Mouse (Mus musculus): Measurements from ENCODE around the gene Entpd8. TPM values are rescaled to one million over a fixed set of nuclear protein-coding genes. Genes with fewer than 3 reads are reported as not detected.

Gene Entpd8
- 0.16 and 0.28 TPM in 2 replicates for polyA plus RNA-seq (2012; rRNA removed)

GRCm38 (mm10) chr2:25080076-25080475 is at the start of gene Entpd8:
Gene Entpd8 (plus strand): TSS chr2:25080304.

DNA sequence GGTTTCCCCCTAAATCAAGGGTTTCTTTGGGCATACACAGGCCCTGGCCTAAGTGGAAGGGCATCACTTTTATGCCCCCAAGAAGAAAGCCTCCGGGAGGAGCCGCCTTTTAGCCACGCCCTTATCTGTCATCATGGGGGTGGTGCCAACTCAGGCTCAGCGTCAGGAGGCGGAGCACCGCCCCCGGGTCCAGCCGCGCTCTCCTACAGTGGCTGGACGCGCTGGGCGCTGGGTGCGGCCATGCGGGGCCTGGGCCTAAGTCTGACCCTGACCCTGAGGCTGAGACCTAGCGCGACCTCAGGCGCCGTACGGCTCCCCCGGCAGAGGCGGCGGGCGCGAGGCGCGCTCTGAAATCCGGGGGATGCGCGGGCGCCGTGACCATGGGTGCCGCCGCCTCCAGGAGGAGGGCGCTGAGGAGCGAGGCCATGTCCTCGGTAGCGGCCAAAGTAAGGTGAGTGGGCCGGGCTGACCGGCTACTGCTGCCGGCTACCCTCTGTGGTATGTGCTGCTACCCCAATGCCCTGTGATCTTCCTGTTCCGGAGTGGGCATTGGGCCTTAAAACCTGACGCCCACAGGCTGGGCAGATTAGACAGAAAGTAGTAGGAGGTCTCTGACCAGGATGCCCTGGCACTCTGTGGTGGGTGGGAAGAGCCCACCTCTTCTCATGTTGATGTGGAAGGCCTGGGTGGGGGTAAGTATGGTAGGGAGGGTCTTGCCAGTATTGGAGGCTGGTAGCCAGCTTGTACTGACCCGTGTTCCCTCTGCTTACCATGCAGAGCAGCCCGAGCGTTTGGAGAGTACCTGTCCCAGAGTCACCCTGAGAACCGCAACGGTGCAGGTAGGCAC is 25.7 kb upstream of the Entpd8 start, which contains the start of gene Nsmf:
Gene Nsmf (plus strand): TSS at position 135 of the 847 bp plus-strand sequence.

DNA sequence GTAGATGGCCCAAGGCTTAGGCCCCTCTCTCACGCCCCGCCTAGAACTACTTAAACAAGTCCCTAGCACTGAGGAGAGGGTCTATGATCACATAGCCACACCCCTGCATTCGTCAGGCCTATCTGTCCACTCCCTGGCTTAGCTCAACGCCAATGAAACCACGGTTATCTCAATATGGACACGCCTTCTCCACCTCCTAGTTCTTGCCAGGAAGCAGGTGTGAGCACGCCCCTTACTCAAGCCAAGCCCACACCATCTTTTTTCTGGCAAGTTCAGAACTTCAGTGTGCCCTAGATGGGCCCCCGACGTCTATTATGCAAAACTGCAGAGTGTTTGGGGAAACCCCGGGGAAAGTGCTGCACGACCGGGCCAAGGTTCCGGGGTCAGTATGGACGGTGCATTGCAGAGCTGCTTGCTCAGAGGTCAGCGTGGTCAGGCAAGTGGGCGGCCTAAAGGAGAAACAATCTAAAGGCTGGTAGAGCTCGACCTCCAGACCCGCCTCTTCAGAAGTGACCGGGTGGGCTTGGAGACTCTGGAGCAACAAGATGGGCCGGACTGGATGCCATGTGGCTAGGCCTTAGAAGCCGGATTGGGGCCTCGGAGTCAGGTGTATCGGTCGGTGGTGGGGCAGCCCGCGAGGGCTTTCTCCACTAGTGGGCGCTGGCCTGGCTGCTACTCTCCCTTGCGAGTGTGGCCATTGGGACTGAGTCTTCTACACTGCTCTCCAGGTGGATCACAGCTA is 15.2 kb downstream of the Entpd8 start, which contains the start of gene Noxa1:
Gene Noxa1 (minus strand): TSS at position 41 of the 742 bp plus-strand sequence.

Other genes with a start within 250 kb of the Entpd8 start
- 105 and 109 TPM in 2 replicates for gene Ehmt1, start 160.7 kb upstream of the Entpd8 start, polyA plus RNA-seq (2012; rRNA removed)
- gene Arrdc1, start 145.1 kb upstream of the Entpd8 start, polyA plus RNA-seq (2012; rRNA removed), result 92.5 and 98.4 TPM in 2 replicates
- gene Zmynd19, start 130.5 kb upstream of the Entpd8 start, polyA plus RNA-seq (2012; rRNA removed), result 45.3 and 47.1 TPM in 2 replicates
- gene Dph7, start 117.9 kb upstream of the Entpd8 start, polyA plus RNA-seq (2012; rRNA removed), result 41.9 and 44.1 TPM in 2 replicates
- gene Mrpl41, start 105.2 kb upstream of the Entpd8 start, polyA plus RNA-seq (2012; rRNA removed), result 98.6 and 112 TPM in 2 replicates
- gene Pnpla7, start 104.3 kb upstream of the Entpd8 start, polyA plus RNA-seq (2012; rRNA removed), result 4.7 and 5.0 TPM in 2 replicates
- 253 and 267 TPM in 2 replicates for gene Nsmf, start 25.9 kb upstream of the Entpd8 start, polyA plus RNA-seq (2012; rRNA removed)
- 0.07 TPM in 1 of 2 replicates, not detected in the other for gene Noxa1, start 14.8 kb downstream of the Entpd8 start, polyA plus RNA-seq (2012; rRNA removed)
- 26.0 and 28.6 TPM in 2 replicates for gene Nrarp, start 100.5 kb downstream of the Entpd8 start, polyA plus RNA-seq (2012; rRNA removed)
- 1.9 and 2.2 TPM in 2 replicates for gene Tor4a, start 116.6 kb downstream of the Entpd8 start, polyA plus RNA-seq (2012; rRNA removed)
- gene Nelfb, start 131.2 kb downstream of the Entpd8 start, polyA plus RNA-seq (2012; rRNA removed), result 69.1 and 73.7 TPM in 2 replicates
- 0.05 TPM in 1 of 2 replicates, not detected in the other for gene Stpg3, start 134.3 kb downstream of the Entpd8 start, polyA plus RNA-seq (2012; rRNA removed)
- gene Fam166a, start 138.4 kb downstream of the Entpd8 start, polyA plus RNA-seq (2012; rRNA removed), result 0.13 TPM in 2 replicates
- gene Tubb4b, start 144.4 kb downstream of the Entpd8 start, polyA plus RNA-seq (2012; rRNA removed), result 424 and 435 TPM in 2 replicates
- 0.03 TPM in 1 of 2 replicates, not detected in the other for gene Slc34a3, start 154.1 kb downstream of the Entpd8 start, polyA plus RNA-seq (2012; rRNA removed)
- 0.05 TPM in 1 of 2 replicates, not detected in the other for gene Rnf224, start 156.5 kb downstream of the Entpd8 start, polyA plus RNA-seq (2012; rRNA removed)
- 126 and 144 TPM in 2 replicates for gene Rnf208, start 162.0 kb downstream of the Entpd8 start, polyA plus RNA-seq (2012; rRNA removed)
- 0.37 and 3.0 TPM in 2 replicates for gene Cysrt1, start 162.1 kb downstream of the Entpd8 start, polyA plus RNA-seq (2012; rRNA removed)
- 16.6 and 17.1 TPM in 2 replicates for gene AL732309.1, start 166.6 kb downstream of the Entpd8 start, polyA plus RNA-seq (2012; rRNA removed)
- gene Tmem203, start 175.1 kb downstream of the Entpd8 start, polyA plus RNA-seq (2012; rRNA removed), result 22.0 and 25.2 TPM in 2 replicates
- gene Tprn, start 182.3 kb downstream of the Entpd8 start, polyA plus RNA-seq (2012; rRNA removed), result 6.2 and 6.9 TPM in 2 replicates
- gene Ssna1, start 192.1 kb downstream of the Entpd8 start, polyA plus RNA-seq (2012; rRNA removed), result 123 TPM in 2 replicates
- 107 and 110 TPM in 2 replicates for gene Anapc2, start 192.2 kb downstream of the Entpd8 start, polyA plus RNA-seq (2012; rRNA removed)
- gene Tmem210, start 207.8 kb downstream of the Entpd8 start, polyA plus RNA-seq (2012; rRNA removed), result not detected in 2 replicates
- gene Lrrc26, start 209.6 kb downstream of the Entpd8 start, polyA plus RNA-seq (2012; rRNA removed), result 0.05 TPM in 1 of 2 replicates, not detected in the other
- gene Grin1, start 238.9 kb downstream of the Entpd8 start, polyA plus RNA-seq (2012; rRNA removed), result 60.3 and 61.9 TPM in 2 replicates